Mouse (Mus musculus) heart, postnatal 0 days (tissue): ENCODE data around the gene Ppp1r3a. TPM values are rescaled to one million over a fixed set of nuclear protein-coding genes. Genes with fewer than 3 reads are reported as not detected.
A peak's percentile ranks its signal among the peaks of the same experiment; 100 is the strongest.

ENCODE experiments used
- ATAC-seq: fragments of 200-750 bp; cut with Nextera tagmentation; 2 replicates; pipeline ENCODE4 v1.8.0; 2017; ENCODE audit warnings: low read depth, moderate number of reproducible peaks, moderate library complexity; ENCODE audit not compliant: insufficient read depth
- DNase-seq: peaks from one replicate; pipeline ENCODE4 v3.0.0-alpha.2; 2016; ENCODE audit warnings: low spot score
- H3K27ac ChIP-seq: fragments of 300-500 bp; sonication (generic); 2 replicates; pipeline ENCODE4 v1.5.1; 2014; ENCODE audit warnings: low read depth, mild to moderate bottlenecking
- H3K27me3 ChIP-seq: fragments of 300-500 bp; sonication (generic); 2 replicates; pipeline ENCODE4 v1.6.1; 2014; ENCODE audit warnings: low read length, mixed read lengths; ENCODE audit not compliant: control insufficient read depth, insufficient read depth
- H3K36me3 ChIP-seq: fragments of 300-500 bp; sonication (generic); replicated peaks from 2 replicates; pipeline ENCODE4 v1.6.1; 2014; ENCODE audit warnings: low read length, mixed read lengths; ENCODE audit not compliant: control insufficient read depth, insufficient read depth
- H3K4me1 ChIP-seq: fragments of 300-500 bp; sonication (generic); 2 replicates; pipeline ENCODE4 v1.6.1; 2014; ENCODE audit warnings: antibody characterized with exemption; ENCODE audit not compliant: control insufficient read depth, insufficient read depth
- H3K4me2 ChIP-seq: fragments of 300-500 bp; sonication (generic); 2 replicates; pipeline ENCODE4 v1.6.1; 2014; ENCODE audit warnings: low read depth, mild to moderate bottlenecking, low read length, moderate library complexity
- H3K4me3 ChIP-seq: fragments of 300-500 bp; sonication (generic); 2 replicates; pipeline ENCODE4 v1.5.1; 2014; ENCODE audit warnings: low read depth, low read length
- H3K9ac ChIP-seq: fragments of 300-500 bp; sonication (generic); replicated peaks from 2 replicates; pipeline ENCODE4 v1.6.1; 2014; ENCODE audit warnings: low read depth, low read length, mixed read lengths
- H3K9me3 ChIP-seq: fragments of 300-500 bp; sonication (generic); replicated peaks from 2 replicates; pipeline ENCODE4 v1.6.1; 2016; ENCODE audit warnings: low read length; ENCODE audit not compliant: control insufficient read depth
- CTCF ChIP-seq: IDR thresholded peaks from 2 replicates; pipeline ENCODE4 v1.5.1; 2016; ENCODE audit warnings: antibody characterized with exemption, control low read depth, low read depth
- EP300 ChIP-seq: IDR thresholded peaks from 2 replicates; pipeline ENCODE4 v1.6.1; 2016; ENCODE audit warnings: antibody characterized with exemption, low read depth
- WGBS: fragments of 180-500 bp; shearing (Covaris S2); extraction: QIAGEN DNeasy Blood & Tissue Kit; methylation state at CpG from one replicate; pipeline ENCODE4 v1.1.7; 2014; 5-methylcytosine and 5-hydroxymethylcytosine counted together
- polyA plus RNA-seq: library from polyadenylated mRNA; unstranded; fragments of >200 nt; fragmentation: Nextera tagmentation; extraction: Ambion mirVana; gene quantifications from 2 replicates; pipeline ENCODE4 v1.2.1, GENCODE M21; 2015
- total RNA-seq: library from RNA; depleted of rRNA; stranded (reverse); fragments of >200 nt; gene quantifications from 2 replicates; pipeline ENCODE4 v1.2.3, GENCODE M21; 2014; ENCODE audit warnings: low replicate concordance

Ppp1r3a gene
- total and polyA plus RNA-seq, 2 experiments from 2014 or later: 11.0 to 23.9 TPM

- H3K4me2 ChIP-seq: peak overlapping the region; percentile 61
- TF ChIP-seq EP300: no peak
- no peak for TF ChIP-seq CTCF
- H3K36me3 ChIP-seq: no peaks in the 10 kb centered on the region
- DNase-seq (peak; percentile 51), ATAC-seq (0 out of 2 replicates have a peak, but pooled peaks have one; percentile 30)
- H3K27me3 ChIP-seq: no peaks in the 10 kb centered on the region
- H3K9me3 ChIP-seq: no peaks in the 10 kb centered on the region
- peak overlapping the region; percentile 62; the same call in 1 of the 2 replicates for H3K9ac ChIP-seq
- H3K4me3 ChIP-seq: peak overlapping the region; percentile 50
- 34% methylated on average over 4 of the region's 4 CpGs for WGBS
- H3K27ac ChIP-seq: no peak overlapping the region
- H3K4me1 ChIP-seq: peaks cover 9% of the 10 kb centered on the region
Measured at GRCm38 (mm10) chr6:14753512-14753911, 1.6 kb downstream of the Ppp1r3a start.

- Histone ChIP-seq H3K9me3 (no peaks in the 10 kb centered on the region), H3K4me1 (peaks cover 3% of the 10 kb centered on the region), H3K36me3 (no peaks in the 10 kb centered on the region), H3K27me3 (no peaks in the 10 kb centered on the region), H3K9ac (no peak overlapping the region; the same call in 1 of the 2 replicates), H3K4me3 (peak overlapping the region; percentile 44), H3K27ac (no peak overlapping the region), H3K4me2 (peak overlapping the region; percentile 62)
- no peak for DNase-seq
- TF ChIP-seq CTCF (no peak), EP300 (no peak)
- WGBS: 73% methylated on average over 1 of the region's 1 CpGs
- ATAC-seq: no peak
Measured at GRCm38 (mm10) chr6:14752211-14752610, 2.9 kb downstream of the Ppp1r3a start.

GRCm38 (mm10) chr6:14747000-14747399, 8.1 kb downstream of the Ppp1r3a start:
- TF ChIP-seq CTCF (no peak), EP300 (no peak)
- peak; percentile 30; the same call in 1 of the 2 replicates for ATAC-seq
- no peak for DNase-seq
- Histone ChIP-seq H3K4me2 (no peak overlapping the region), H3K27me3 (no peaks in the 10 kb centered on the region), H3K9me3 (no peaks in the 10 kb centered on the region), H3K9ac (no peak overlapping the region), H3K27ac (peak overlapping the region; percentile 25), H3K4me1 (no peaks in the 10 kb centered on the region), H3K36me3 (no peaks in the 10 kb centered on the region), H3K4me3 (no peak overlapping the region)
- WGBS: 59% methylated on average over 2 of the region's 2 CpGs

GRCm38 (mm10) chr6:14736017-14736416, 19.1 kb downstream of the Ppp1r3a start:
- TF ChIP-seq CTCF (no peak), EP300 (no peak)
- no peak overlapping the region for H3K4me3 ChIP-seq
- H3K36me3 ChIP-seq: no peaks in the 10 kb centered on the region
- no peak for ATAC-seq
- H3K4me1 ChIP-seq: no peaks in the 10 kb centered on the region
- H3K4me2 ChIP-seq: no peak overlapping the region
- H3K9ac ChIP-seq: no peak overlapping the region
- WGBS: 87% methylated on average over 2 of the region's 2 CpGs
- no peak for DNase-seq
- H3K27me3 ChIP-seq: no peaks in the 10 kb centered on the region
- H3K9me3 ChIP-seq: no peaks in the 10 kb centered on the region
- H3K27ac ChIP-seq: no peak overlapping the region

GRCm38 (mm10) chr6:14731011-14731410, 24.1 kb downstream of the Ppp1r3a start:
- Histone ChIP-seq H3K9me3 (no peaks in the 10 kb centered on the region), H3K36me3 (no peaks in the 10 kb centered on the region), H3K9ac (no peak overlapping the region), H3K4me2 (no peak overlapping the region), H3K27ac (no peak overlapping the region), H3K4me3 (no peak overlapping the region), H3K27me3 (no peaks in the 10 kb centered on the region), H3K4me1 (no peaks in the 10 kb centered on the region)
- no peak for DNase-seq
- no peak for TF ChIP-seq EP300
- no peak for ATAC-seq
- 75% methylated on average over 5 of the region's 5 CpGs for WGBS

GRCm38 (mm10) chr6:14720772-14721414, 34.2 kb downstream of the Ppp1r3a start:
- no peak overlapping the region for H3K4me3 ChIP-seq
- H3K36me3 ChIP-seq: peaks cover 12% of the 10 kb centered on the region; the same call in 1 of the 2 replicates
- no peaks in the 10 kb centered on the region for H3K4me1 ChIP-seq
- no peak overlapping the region for H3K4me2 ChIP-seq
- TF ChIP-seq CTCF (no peak), EP300 (no peak)
- H3K27me3 ChIP-seq: no peaks in the 10 kb centered on the region
- H3K9me3 ChIP-seq: no peaks in the 10 kb centered on the region
- ATAC-seq: no peak
- DNase-seq: no peak
- 79% methylated on average over 4 of the region's 4 CpGs for WGBS
- no peak overlapping the region for H3K27ac ChIP-seq
- H3K9ac ChIP-seq: no peak overlapping the region
